ENCODE assay signal across 8 mouse cellular contexts in the genomic region with DNA sequence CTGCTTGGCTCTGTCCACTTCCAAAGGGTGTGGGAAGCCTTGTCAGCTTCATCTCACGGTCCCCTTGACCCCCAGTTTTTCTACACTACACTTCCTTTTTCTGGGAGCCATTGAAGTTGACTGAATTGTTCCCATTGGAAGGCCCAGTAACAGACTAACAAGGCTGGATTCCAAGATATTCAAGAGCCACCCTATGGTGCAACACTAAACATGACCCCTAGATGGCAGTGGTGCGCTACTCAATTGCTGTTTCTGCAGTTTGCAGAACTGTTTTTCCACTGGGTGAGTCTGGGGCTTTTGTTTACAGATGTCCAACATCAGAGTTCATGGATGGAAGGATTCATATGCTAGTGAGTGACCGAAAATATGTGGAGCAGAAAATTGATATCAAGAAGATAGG.
DNase-seq lines count a peak whose midpoint lies in the region; ATAC-seq and TF ChIP-seq lines count a peak whose summit lies in the region.
"Not testable (repeated sequence)": the region's sequence is repeated elsewhere in the genome, so short reads cannot be mapped to it uniquely, and the experiment has no call there.

No protein-coding gene starts in this region.

- WGBS in embryonic facial prominence, embryonic 10.5 days: 40% methylated on average over 3 of the region's 3 CpGs
- WGBS in liver, postnatal 0 days (ENCODE audit: insufficient replicate concordance): 39% methylated on average over 3 of the region's 3 CpGs

- not testable (repeated sequence) for H3K9ac ChIP-seq in liver, postnatal 0 days (replicated peaks)

- H3K27ac ChIP-seq in embryonic facial prominence, embryonic 10.5 days (replicated peaks); layer of hippocampus, adult 2 months; liver, postnatal 0 days (ENCODE audit: low read depth): not testable (repeated sequence)

- not testable (repeated sequence) for H3K4me2 ChIP-seq in liver, postnatal 0 days (ENCODE audit: low read depth, low read length)

- not testable (repeated sequence) for H3K4me3 ChIP-seq in embryonic facial prominence, embryonic 10.5 days; layer of hippocampus, adult 2 months; liver, postnatal 0 days (ENCODE audit: low read depth, low read length)

- intact Hi-C loops in heart, postnatal 14 days (cut with DNase I): not testable (repeated sequence)

- H3K4me1 ChIP-seq in embryonic facial prominence, embryonic 10.5 days; liver, postnatal 0 days (ENCODE audit: insufficient read depth): not testable (repeated sequence)

- not testable (repeated sequence) for H3K36me3 ChIP-seq in embryonic facial prominence, embryonic 10.5 days (replicated peaks); liver, postnatal 0 days (replicated peaks; ENCODE audit: insufficient read depth, low read length)

- H3K27me3 ChIP-seq in embryonic facial prominence, embryonic 10.5 days (replicated peaks; ENCODE audit: low read depth, poor library complexity, severe bottlenecking); liver, postnatal 0 days (ENCODE audit: insufficient read depth, low read length): not testable (repeated sequence)

- peak; percentile 45 for DNase-seq in CD4-positive helper T cell, adult 2 months (ENCODE audit: low read depth, low spot score)
- peak; percentile 38 to 41 for DNase-seq in adrenal gland, postnatal 36 days
- DNase-seq in embryonic facial prominence, embryonic 10.5 days (ENCODE audit: low spot score): peak; percentile 68
- peak; percentile 26 to 33 for DNase-seq in heart, postnatal 14 days
- peak; percentile 18 to 58 for DNase-seq in layer of hippocampus, adult 2 months (ENCODE audit: low spot score in 2 of 2)
- DNase-seq in liver, postnatal 0 days: peak; percentile 62
- peak; percentile 18 for DNase-seq in retina, adult 2 months (ENCODE audit: low read depth, low spot score)
- peak; percentile 52 for DNase-seq in testis, postnatal 10 days (ENCODE audit: low spot score)

- TF ChIP-seq CTCF in layer of hippocampus, adult 2 months (conservative IDR thresholded peaks at IDR 0.05): peak; percentile 79
- peak; percentile 73 for TF ChIP-seq CTCF in liver, postnatal 0 days (IDR thresholded peaks at IDR 0.05; ENCODE audit: low read depth)

- not testable (repeated sequence) for H3K9me3 ChIP-seq in embryonic facial prominence, embryonic 10.5 days; liver, postnatal 0 days (ENCODE audit: low read length)

- not testable (repeated sequence) for TF ChIP-seq EP300 in liver, postnatal 0 days (IDR thresholded peaks at IDR 0.05; ENCODE audit: low read depth)

- ATAC-seq in liver, postnatal 0 days: not testable (repeated sequence)

Comparison
In these comparisons a context has a peak if more than half of its experiments do, and no peak if none do; other contexts are left out.
1. DNase-seq: peak in every context shown above with its lines; median percentile 68 in embryonic facial prominence, embryonic 10.5 days; 62 in liver, postnatal 0 days; 52 in testis, postnatal 10 days; 45 in CD4-positive helper T cell, adult 2 months; 40 in adrenal gland, postnatal 36 days; 38 in layer of hippocampus, adult 2 months; 30 in heart, postnatal 14 days; 18 in retina, adult 2 months.